Mouse (Mus musculus) thymus, postnatal 25 days (tissue): ENCODE data around the gene Babam1.

Experiments used
- DNase-seq: peaks from one replicate; pipeline ENCODE4 v3.0.0; 2022

The Babam1 gene

GRCm38 (mm10) chr8:71396639-71397305 is at the start of gene Babam1:
Babam1 (plus strand) TSS chr8:71396861.
- peak; percentile 87 for DNase-seq

GRCm38 (mm10) chr8:71351117-71351516 is 45.5 kb upstream of the Babam1 start:
- no peak for DNase-seq

GRCm38 (mm10) chr8:71351520-71351919 is 45.1 kb upstream of the Babam1 start:
- no peak for DNase-seq

- DNase-seq: no peak
Observed at GRCm38 (mm10) chr8:71358026-71358425, 38.6 kb upstream of the Babam1 start.

- DNase-seq: peak; percentile 93
Observed at GRCm38 (mm10) chr8:71366771-71367528, 29.7 kb upstream of the Babam1 start, which contains the start of gene Use1. Use1 (plus strand) TSS chr8:71366848.

GRCm38 (mm10) chr8:71367529-71368176 is 29.0 kb upstream of the Babam1 start:
- DNase-seq: no peak

- DNase-seq: no peak
Observed at GRCm38 (mm10) chr8:71368366-71368765, 28.3 kb upstream of the Babam1 start.

GRCm38 (mm10) chr8:71369040-71369718 is 27.5 kb upstream of the Babam1 start:
- no peak for DNase-seq

GRCm38 (mm10) chr8:71370711-71371235 is 25.9 kb upstream of the Babam1 start:
- DNase-seq: no peak

GRCm38 (mm10) chr8:71371236-71371848 is 25.3 kb upstream of the Babam1 start, which contains the start of gene Ocel1:
Ocel1 (plus strand) TSS chr8:71371298.
- DNase-seq: peak; percentile 97

GRCm38 (mm10) chr8:71372427-71372826 is 24.2 kb upstream of the Babam1 start:
- no peak for DNase-seq

- DNase-seq: no peak
Observed at GRCm38 (mm10) chr8:71373000-71373399, 23.7 kb upstream of the Babam1 start.

- no peak for DNase-seq
Observed at GRCm38 (mm10) chr8:71374616-71375206, 21.9 kb upstream of the Babam1 start.

GRCm38 (mm10) chr8:71375581-71376422 is 20.9 kb upstream of the Babam1 start:
- peak; percentile 54 for DNase-seq

- DNase-seq: no peak
Observed at GRCm38 (mm10) chr8:71376423-71377030, 20.1 kb upstream of the Babam1 start.

GRCm38 (mm10) chr8:71379008-71379407 is 17.7 kb upstream of the Babam1 start:
- DNase-seq: no peak

GRCm38 (mm10) chr8:71379512-71380075 is 17.1 kb upstream of the Babam1 start:
- no peak for DNase-seq

GRCm38 (mm10) chr8:71380178-71381171 is 16.2 kb upstream of the Babam1 start:
- no peak for DNase-seq
